Mouse (Mus musculus) telencephalon, adult 2 months (tissue): ENCODE results near the gene Trp53i13.

Source experiments
- DNase-seq: peaks from one replicate; pipeline ENCODE4 v3.0.0-alpha.2; 2011; ENCODE audit warnings: low read depth, low spot score

Trp53i13 gene

GRCm38 (mm10) chr11:77462283-77463100, 53.3 kb downstream of the Trp53i13 start, which contains the start of gene Coro6:
Coro6 (plus strand) TSS chr11:77462411.
- no peak for DNase-seq

DNA sequence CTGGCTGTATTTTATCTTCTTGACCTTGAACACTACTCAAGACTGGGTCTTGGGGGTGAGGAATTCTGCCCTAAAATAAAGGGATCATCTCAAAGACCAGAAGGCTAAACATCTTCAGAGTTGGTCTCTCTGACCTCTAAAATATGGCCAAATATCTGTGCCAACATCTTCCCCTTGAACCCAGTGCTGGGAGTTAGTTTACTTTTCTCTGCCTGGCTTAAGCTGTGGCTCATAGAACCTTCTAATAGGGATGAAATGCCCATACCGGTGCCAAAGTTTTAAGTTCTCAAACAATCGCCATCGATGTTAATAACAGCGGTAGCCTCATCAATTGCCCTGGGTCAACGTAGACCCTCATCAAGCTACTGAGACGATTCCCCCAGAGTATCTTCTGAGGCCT, 53.9 kb downstream of the Trp53i13 start:
- DNase-seq, result no peak
